ENCODE assay signal across 9 mouse cellular contexts in the genomic region with DNA sequence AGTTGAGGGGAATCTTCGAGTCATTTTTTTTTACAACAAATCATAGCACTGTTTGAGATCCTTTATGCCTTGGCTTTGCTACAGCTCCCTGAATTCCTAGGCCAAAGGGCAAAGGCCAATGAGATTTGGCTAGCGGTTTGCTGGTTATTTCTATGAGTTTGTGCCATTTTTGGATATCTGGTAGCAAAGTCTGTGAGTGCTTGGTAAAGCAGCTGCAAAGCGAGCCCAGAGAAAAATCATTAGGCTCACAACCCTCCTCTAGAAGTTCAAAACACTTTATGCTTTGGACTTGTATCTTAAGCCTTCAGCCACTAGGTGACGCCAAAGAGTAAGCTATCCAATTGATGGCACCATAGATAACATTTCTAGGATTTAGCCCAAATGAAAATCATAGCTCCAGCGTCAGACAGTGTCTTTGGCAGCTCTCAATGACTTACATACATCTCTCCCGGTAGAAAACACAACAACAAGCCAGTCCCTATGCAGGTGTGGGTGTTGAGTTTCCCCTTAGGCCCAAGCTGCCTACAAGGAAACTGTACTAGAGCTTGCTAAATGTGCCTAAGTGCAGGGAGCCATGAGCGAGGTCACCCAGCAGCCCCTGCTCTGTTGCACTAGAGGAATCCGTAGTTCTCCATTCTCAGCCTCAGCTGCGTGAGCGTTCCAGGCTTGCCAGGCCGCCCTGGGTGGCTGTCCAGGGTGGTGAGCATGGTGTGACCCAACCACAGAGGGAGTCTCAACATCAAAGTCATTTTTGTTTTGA.
DNase-seq lines count a peak whose midpoint lies in the region; ATAC-seq and TF ChIP-seq lines count a peak whose summit lies in the region.
"Had no signal": no experiment of that assay in that cellular context is flagged by ENCODE, and none has a peak within 500 bp of the region (broad histone marks: within the 10 kb centered on the region; RNA-seq: fewer than 3 reads in every experiment).

No protein-coding gene starts in this region.

- TF ChIP-seq CTCF in CH12.LX (conservative IDR thresholded peaks at IDR 0.05 in 1 of 2, IDR thresholded peaks at IDR 0.05 in 1 of 2; ENCODE audit: low read depth in 2 of 2, low read length in 2 of 2): peak; percentile 60 to 86
- TF ChIP-seq CTCF in midbrain, postnatal 0 days (IDR thresholded peaks at IDR 0.05): peak; percentile 97

- no peak overlapping the region for H3K9ac ChIP-seq in CH12.LX (ENCODE audit: insufficient read depth, low read depth)
- H3K9ac ChIP-seq in midbrain, postnatal 0 days (replicated peaks; ENCODE audit: low read length, poor library complexity, severe bottlenecking): no peak overlapping the region
- H3K9ac ChIP-seq: stomach, embryonic 15.5 days had no signal

- H3K79me2 ChIP-seq in CH12.LX (replicated peaks; ENCODE audit: control insufficient read depth, extremely low read depth, insufficient read depth, poor library complexity, severe bottlenecking): no peaks in the 10 kb centered on the region

- H3K4me1 ChIP-seq in CH12.LX (ENCODE audit: control insufficient read depth in 1 of 2, insufficient read depth in 2 of 2): no peaks in the 10 kb centered on the region
- H3K4me1 ChIP-seq in midbrain, postnatal 0 days (ENCODE audit: insufficient read depth, low read length): no peaks in the 10 kb centered on the region
- H3K4me1 ChIP-seq: stomach, embryonic 15.5 days had no signal

- TF ChIP-seq RAD21 in CH12.LX (IDR thresholded peaks at IDR 0.05; ENCODE audit: low read depth, low read length): peak; percentile 61

- peak; percentile 5 for DNase-seq in gastrocnemius, adult 18-20 months (ENCODE audit: low spot score)
- DNase-seq in gastrocnemius, postnatal 25 days: no peak
- DNase-seq in CH12.LX (ENCODE audit: extremely low read depth): peak; percentile 32
- DNase-seq in cerebellum, adult 18-20 months: peak; percentile 77 to 83
- peak; percentile 77 for DNase-seq in layer of hippocampus, postnatal 10 days (ENCODE audit: low spot score in 2 of 2)
- peak; percentile 90 for DNase-seq in midbrain, postnatal 0 days (ENCODE audit: low spot score)
- no peak for DNase-seq in ovary, postnatal 36 days (ENCODE audit: low spot score)

- peak; percentile 91 for ATAC-seq in frontal cortex, adult (ENCODE audit: low TSS enrichment)
- ATAC-seq in midbrain, postnatal 0 days (ENCODE audit: low FRiP score): peak; percentile 38

- in situ Hi-C loops in CH12.LX (cut with MboI; ENCODE audit: low pct_ligation_motif_present, low pct_unique_long_range_greater_than_20kb, low sequenced_read_pairs): no loop called here

- H3K27ac ChIP-seq in CH12.LX (ENCODE audit: insufficient read depth, low read depth): no peak overlapping the region
- H3K27ac ChIP-seq in midbrain, postnatal 0 days (ENCODE audit: low read depth, low read length): no peak overlapping the region
- H3K27ac ChIP-seq: stomach, embryonic 15.5 days had no signal

- H3K9me3 ChIP-seq in CH12.LX (replicated peaks; ENCODE audit: low read length): no peaks in the 10 kb centered on the region
- H3K9me3 ChIP-seq in midbrain, postnatal 0 days (ENCODE audit: low read length): no peaks in the 10 kb centered on the region
- H3K9me3 ChIP-seq: stomach, embryonic 15.5 days had no signal

- no peak for TF ChIP-seq EP300 in CH12.LX (IDR thresholded peaks at IDR 0.05; ENCODE audit: low read length)

- WGBS in midbrain, postnatal 0 days: 41% methylated on average over 11 of the region's 11 CpGs

- no peaks in the 10 kb centered on the region for H3K36me3 ChIP-seq in CH12.LX (replicated peaks in 1 of 2; ENCODE audit: control insufficient read depth in 1 of 2, insufficient read depth in 1 of 2, low read length in 1 of 2)
- H3K36me3 ChIP-seq in midbrain, postnatal 0 days (ENCODE audit: insufficient read depth, low read length): no peaks in the 10 kb centered on the region
- H3K36me3 ChIP-seq: stomach, embryonic 15.5 days had no signal

- H3K4me2 ChIP-seq in CH12.LX (ENCODE audit: insufficient read depth, low read depth, poor library complexity, severe bottlenecking): no peak overlapping the region
- no peak overlapping the region for H3K4me2 ChIP-seq in midbrain, postnatal 0 days (ENCODE audit: low read depth, low read length, poor library complexity, severe bottlenecking)
- H3K4me2 ChIP-seq: stomach, embryonic 15.5 days had no signal

- no peaks in the 10 kb centered on the region for H3K27me3 ChIP-seq in CH12.LX (replicated peaks)
- H3K27me3 ChIP-seq in midbrain, postnatal 0 days (ENCODE audit: insufficient read depth, low read length): no peaks in the 10 kb centered on the region
- H3K27me3 ChIP-seq: stomach, embryonic 15.5 days had no signal

- dilution Hi-C loops in CH12.LX (cut with MboI; ENCODE audit: extremely low pct_ligation_motif_present, extremely low pct_unique_long_range_greater_than_20kb, low sequenced_read_pairs): no loop called here

- no peak for TF ChIP-seq POLR2A in CH12.LX (IDR thresholded peaks at IDR 0.05; ENCODE audit: low read depth, low read length)

- H3K4me3 ChIP-seq in CH12.LX (replicated peaks in 1 of 3; ENCODE audit: low read depth in 2 of 3, low read length in 2 of 3, poor library complexity in 1 of 3): no peak overlapping the region
- H3K4me3 ChIP-seq in midbrain, postnatal 0 days (ENCODE audit: low read depth, low read length): no peak overlapping the region
- H3K4me3 ChIP-seq: stomach, embryonic 15.5 days had no signal

TF ChIP-seq in CH12.LX, 34 proteins besides CTCF, POLR2A, EP300 and RAD21:
- peak; percentile 34 for TF ChIP-seq SMC3 (IDR thresholded peaks at IDR 0.05; ENCODE audit: low read depth, low read length)
- no peak for TF ChIP-seq MAFK (IDR thresholded peaks at IDR 0.05; ENCODE audit: insufficient replicate concordance, low read length)
- TF ChIP-seq GABPA (IDR thresholded peaks at IDR 0.05; ENCODE audit: insufficient replicate concordance, low read depth, low read length): no peak

Comparison
In these comparisons a context has a peak if more than half of its experiments do, and no peak if none do; other contexts are left out.
1. DNase-seq: peak in gastrocnemius, adult 18-20 months (single experiment), CH12.LX (single experiment), cerebellum, adult 18-20 months (2 of 2), layer of hippocampus, postnatal 10 days (2 of 2) and midbrain, postnatal 0 days (single experiment); none in gastrocnemius, postnatal 25 days (single experiment) and ovary, postnatal 36 days (single experiment).